Mouse (Mus musculus) frontal cortex, postnatal 14 days (tissue): ENCODE measurements around the gene Lgals7.
"Not testable (repeated sequence)": the region's sequence is repeated elsewhere in the genome, so short reads cannot be mapped to it uniquely, and the experiment has no call there.

ENCODE experiments used
- DNase-seq, 2 experiments: peaks; one replicate each; pipeline ENCODE4 v3.0.0; 2022; ENCODE audit warnings: low spot score in 2 of 2

Lgals7 gene

DNA sequence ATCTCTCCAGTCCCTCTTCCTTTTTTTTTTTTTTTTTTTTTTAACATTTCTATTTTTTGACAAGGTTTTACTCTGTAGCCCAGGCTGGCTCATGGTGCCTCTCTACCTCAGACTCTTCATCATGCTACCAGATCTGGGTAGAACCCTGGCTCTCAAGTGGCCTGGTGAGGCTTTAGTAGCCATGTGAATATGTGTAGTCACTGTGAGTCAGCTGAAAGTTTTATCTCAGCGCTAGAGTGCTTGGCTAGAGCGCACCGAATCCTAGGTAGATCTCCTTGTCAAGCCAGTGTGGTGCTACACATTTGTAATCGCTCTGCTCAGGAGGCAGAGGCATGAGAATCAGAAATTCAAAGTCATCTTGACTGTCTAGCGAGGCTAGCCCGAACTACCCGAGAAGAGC, 13.5 kb downstream of the Lgals7 start:
- DNase-seq, result no peak

DNA sequence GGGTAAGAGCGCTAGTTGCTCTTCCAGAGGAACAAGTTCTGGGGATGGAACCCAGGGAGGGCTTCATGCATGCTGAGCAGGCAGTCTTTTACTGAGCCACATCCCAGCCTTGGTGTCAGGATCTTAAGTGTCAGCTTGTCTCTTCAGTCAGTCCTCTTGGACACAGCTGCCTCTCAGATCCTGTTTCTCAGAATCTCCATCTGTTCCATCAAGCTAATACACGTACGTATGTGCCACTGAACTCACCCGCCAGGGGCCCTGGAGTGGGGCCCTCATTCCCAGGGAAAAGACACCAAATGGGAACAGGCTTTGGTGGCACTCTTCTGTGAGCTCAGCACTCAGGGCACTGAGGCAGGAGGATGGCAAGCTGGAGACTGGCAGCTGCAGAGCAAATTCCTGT, 14.2 kb downstream of the Lgals7 start:
- DNase-seq, result no peak

DNA sequence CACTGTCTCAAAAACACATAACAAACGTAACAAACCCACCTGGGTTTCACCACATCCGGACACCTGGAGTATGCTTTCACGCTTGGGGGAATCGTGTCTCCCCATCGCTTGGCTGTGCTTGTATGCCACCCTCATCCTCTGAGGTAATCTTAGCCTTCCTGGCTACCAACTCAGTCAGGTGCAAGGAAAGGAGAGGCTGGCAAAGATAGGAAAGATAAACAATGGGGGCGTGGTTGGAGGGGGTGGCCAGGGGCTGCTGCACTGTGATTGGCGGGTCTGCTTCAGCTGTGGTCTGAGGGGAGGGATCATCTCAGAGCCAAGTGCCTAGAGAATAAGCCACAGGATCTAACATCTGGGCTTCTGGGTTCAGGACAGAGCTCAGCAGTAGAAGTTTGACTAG, 16.0 kb downstream of the Lgals7 start:
- no peak for DNase-seq

DNA sequence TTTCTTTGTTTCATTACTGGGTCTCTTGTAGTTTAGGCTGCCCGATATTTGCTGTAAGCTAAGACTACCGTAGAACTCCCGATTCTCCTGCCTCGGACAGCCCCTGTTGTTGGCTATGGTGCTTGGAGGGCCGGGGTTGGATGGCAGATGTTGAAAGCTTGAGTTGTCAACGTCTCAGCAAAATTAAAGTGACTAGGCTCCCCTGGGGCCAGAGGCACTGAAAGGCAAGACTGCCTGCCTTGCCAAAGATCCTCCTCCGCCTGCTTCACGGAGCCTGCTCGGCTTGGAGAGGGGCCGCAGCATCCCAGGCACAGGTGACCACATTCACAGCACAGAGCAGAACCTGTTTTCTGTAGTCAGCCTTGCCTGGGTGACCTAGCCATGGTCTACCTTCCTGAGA, 16.9 kb downstream of the Lgals7 start:
- DNase-seq, result no peak

DNA sequence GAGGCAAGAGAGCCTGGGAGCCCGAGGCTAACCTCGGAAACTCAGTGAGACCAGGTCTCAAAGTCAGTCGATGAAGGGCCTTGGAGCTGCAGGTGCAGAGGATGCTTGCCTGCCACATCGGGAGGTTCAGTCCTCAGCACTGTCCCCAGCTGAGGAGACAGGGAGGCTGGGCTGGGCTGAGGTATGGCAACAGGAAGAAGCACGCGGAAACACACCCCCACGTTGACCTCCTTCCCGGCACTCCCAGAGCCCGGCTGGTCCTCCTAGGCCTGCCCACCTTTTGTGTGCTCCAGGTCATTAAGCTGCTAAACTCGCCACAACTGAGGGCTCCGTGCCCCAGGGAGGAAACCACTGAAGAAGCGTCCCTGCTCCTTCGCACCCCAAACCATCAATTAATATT, 17.5 kb downstream of the Lgals7 start, which contains the start of gene Capn12:
TSS of gene Capn12 (plus strand) at position 224 of the 400 bp plus-strand sequence.
- no peak for DNase-seq

DNA sequence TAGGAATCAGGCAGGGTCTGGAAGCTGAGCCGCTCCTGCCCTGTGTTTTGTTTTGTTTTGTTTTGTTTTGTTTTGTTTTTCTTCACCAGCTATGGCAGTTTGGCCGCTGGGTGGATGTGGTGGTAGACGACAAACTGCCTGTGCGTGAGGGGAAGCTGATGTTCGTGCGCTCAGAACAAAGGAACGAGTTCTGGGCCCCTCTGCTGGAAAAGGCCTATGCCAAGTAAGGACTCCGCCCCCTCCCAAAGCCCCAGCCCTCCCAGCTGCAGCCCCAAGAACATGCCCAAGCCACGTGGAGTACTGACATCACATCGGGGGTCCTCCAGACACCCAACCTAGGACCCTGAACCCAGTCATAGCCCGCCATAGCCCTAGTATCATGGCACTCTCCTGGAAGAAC, 19.4 kb downstream of the Lgals7 start:
- DNase-seq, result no peak

DNA sequence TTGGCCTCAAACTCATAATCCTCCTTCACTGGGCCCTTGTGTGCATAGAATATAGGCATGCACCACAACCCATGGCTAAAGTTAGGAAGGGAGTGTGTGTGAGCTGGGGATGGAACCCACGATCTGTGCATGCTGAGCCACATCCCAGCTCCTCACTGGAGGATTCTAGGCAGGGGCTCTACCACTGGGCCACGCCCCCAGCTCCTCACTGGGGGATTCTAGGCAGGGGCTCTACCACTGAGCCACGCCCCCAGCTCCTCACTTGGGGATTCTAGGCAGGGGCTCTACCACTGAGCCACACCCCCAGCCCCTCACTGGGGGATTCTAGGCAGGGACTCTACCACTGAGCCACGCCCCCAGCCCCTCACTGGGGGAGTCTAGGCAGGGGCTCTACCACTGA, 20.1 kb downstream of the Lgals7 start:
- DNase-seq, result not testable (repeated sequence)

DNA sequence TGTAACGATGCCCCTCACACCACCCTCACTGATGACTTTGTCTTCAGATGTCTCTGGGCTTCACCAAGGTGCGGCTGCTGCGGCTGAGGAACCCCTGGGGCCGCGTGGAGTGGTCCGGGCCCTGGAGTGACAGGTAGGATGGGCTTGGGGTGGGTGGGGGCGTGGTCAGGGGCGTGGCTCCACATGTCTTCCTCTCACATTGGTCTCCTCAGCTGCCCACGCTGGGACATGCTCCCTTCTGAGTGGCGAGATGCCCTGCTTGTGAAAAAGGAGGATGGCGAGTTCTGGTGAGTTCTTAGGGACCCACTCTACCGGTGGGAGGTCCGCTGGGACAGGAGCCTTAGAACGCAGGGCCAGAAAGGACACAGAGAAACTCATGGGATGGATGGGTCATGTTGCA, 22.8 kb downstream of the Lgals7 start:
- DNase-seq, result no peak

DNA sequence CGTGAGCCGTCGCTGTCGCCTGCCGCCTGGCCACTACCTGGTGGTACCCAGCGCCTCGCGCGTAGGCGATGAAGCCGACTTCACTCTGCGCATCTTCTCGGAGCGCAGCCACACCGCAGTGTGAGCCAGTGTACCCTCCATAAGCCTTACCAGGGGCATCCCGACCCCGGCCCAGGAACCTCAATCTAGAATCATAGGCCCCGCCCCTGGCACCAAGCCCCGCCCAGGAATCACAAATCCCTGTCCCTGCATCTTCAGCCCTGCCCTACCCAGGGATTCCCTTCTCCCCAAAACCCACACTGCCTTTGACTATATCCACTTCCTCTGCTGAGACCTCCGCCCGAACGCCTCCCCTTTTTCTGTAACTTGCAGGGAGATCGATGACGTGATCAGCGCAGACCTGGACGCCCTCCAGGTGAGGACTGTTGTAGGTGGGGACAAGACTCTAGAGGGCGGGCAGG, 25.1 kb downstream of the Lgals7 start:
- DNase-seq, result no peak

DNA sequence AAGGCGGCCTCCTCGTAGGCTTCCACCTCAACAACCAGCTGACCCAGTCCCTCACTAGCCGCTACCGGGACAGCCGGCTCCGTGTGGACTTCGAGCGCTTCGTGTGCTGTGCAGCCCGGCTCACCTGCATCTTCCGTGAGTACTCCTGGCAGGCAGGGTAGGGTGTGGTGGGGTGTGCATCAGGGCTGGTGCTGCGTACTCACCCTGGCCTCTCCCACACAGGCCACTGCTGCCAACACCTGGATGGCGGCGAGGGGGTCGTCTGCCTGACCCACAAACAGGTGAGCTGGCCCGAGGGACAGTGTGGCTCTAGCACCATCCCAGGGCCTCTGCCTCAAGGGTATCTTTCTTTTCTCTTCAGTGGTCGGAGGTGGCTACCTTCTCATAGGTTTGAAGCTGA, 28.9 kb downstream of the Lgals7 start:
- DNase-seq, result no peak

DNA sequence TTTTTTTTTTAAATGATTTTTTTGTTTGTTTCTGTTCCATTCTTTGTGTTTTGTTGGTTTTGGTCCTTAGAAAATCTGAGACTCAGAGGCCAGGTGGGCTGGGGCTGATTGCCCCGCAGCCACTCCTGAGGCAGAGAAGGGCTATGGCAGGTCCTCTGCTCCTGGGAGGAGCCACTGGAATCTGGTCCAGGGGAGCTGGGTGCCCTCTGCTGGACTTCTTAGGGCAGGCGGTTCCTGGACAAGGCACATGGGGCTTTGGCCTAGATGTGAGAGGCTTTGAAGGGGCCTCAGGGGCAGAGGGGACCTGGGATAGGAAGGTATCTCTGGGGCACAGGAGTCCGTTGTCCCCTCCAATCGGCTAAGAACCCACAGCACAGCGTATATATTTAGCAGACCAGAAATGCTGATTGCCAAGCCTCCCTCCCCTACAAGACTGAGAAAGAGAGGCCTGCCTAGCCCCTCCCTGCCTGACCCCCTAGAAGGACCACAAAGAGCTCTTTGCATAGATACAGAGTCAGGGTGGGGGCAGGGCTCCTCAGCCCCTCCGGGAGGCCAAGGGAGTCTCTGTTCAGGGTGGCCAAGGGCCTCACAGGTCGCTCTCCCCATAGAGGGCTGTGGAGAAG, 30.1 kb downstream of the Lgals7 start:
- DNase-seq, result no peak

DNA sequence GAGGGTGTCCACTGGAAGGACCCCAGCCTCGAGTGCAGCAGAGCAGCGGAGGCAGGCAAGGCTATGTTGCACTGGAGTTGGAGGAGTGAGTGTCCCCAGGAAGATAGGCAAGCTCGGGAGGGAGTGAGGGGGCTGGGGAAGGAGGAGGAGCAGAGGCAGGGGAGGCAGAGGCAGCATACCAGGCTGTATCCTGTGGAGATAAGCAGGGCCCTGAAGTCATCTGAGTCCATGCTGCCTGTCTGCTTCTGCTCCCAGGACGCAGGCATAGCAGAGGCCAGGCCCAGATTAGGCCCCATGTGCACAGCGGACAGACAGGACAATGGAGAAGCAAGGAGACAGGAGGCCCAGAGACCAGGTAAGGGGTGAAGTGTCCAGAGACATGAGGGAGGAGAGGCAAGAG, 31.3 kb downstream of the Lgals7 start:
- DNase-seq, result no peak

DNA sequence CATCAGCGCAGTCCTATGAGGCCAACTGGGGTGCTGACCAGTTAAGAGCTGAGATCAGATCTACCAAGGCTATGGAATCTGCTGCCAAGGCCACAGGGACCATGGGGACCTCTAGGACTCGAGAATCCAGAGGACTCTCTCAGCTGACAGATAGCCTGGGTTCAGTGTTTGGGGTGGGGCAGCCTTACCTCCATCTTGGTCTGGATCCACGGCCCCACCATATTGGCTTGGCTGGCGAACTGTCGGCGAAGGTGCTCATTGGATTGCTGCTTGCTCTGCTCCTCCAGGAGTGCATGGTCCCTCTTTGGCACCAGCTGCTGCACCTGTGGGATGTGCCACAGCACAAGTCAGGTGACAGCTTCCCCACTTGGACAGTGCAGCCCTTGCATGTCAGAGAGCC, 34.0 kb downstream of the Lgals7 start:
- no peak for DNase-seq

DNA sequence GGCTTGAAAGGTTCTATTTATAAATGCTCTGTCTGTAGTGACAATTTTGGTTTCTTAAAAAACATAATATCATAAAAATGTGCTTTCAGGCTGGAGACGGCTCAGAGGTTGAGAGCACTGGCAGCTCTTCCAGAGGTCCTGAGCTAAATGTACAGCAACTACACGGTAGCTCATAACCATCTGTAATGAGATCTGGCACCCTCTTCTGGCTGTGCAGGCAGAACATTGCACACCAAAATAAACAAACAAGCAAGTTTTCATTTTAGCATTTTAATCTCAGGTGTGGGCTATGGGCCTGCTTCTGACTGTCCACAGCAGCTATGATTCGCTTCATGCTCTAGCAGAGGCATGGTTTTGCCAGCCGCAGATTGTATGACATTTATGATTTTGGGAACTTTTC, 36.3 kb downstream of the Lgals7 start:
- no peak for DNase-seq

DNA sequence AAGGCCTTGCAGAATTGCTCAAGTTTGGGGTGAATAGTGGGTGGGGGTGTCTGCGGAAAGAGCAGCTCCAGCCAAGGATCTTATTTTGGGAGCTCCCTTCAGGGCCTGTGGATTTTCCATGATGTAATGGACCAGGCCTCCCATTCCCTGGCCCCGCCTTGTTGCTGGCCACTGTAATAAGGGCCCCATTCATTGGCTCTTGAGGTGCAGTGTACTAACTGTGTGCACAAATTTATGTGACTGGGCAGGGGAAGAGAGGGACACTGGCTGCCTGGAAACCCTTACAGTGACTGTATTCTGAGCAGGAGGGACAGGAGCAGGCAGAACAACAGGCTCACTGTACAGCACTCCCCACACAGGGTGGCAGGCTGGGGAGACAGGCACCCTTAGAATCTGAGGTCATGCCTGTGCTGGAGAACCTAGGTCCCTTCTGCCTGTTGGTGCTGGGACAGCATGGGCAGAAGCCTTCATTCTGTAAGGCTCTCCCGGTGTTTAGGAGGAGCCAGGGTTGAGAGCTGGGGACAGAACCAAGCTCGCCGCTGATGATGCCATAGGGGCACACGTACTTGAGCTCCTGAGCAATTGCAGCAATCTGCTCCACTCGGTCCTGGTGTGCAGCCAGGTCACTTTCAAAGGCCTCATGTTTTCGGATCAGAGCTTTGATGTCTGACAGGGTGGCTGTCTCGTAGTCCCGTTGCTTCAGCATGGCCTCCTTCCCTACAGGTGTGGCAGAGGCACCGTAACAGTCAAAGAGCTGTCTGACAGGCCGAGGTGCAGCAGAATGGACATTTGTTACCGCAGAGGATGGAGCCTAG, 37.9 kb downstream of the Lgals7 start:
- DNase-seq, result no peak

DNA sequence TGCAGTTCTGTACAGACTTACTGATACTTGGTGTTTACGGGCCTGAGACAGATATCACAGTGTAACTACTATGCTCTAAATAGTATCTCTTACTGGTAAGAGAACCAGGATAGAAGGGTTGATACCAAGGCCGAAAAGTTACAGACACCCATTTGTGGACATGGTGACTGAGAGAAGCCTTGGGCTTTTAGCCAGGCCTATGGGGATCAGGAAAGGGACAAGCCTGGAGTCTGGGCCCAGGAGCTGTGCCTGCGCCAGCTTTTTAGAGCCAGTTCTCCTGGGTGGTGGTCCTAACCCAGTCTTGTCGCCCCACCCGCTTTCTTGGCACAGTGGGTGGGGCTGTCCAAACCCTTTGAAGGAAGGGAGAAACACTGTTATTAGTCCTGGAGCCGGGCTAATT, 38.5 kb downstream of the Lgals7 start:
- no peak for DNase-seq

DNA sequence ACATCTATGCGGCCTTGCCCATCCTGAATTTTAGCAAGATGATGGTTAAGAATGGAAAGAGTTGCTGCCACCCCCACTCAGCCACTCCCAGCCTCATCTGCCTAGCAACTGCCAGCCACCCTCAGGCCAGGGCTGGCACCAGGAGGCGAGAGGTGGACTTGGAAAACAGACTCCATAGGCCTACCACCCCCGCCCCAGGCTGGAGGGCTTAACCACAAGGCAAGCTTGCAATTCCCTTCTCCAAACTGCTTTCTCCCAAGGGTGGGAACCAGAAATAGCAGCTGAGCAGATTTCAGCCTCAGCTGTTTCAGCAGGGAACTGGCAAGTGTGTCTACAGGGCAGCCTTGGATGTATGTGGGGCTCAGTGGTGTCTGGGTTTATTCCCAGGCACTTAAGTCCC, 39.2 kb downstream of the Lgals7 start:
- DNase-seq, result peak; percentile 56 to 57

DNA sequence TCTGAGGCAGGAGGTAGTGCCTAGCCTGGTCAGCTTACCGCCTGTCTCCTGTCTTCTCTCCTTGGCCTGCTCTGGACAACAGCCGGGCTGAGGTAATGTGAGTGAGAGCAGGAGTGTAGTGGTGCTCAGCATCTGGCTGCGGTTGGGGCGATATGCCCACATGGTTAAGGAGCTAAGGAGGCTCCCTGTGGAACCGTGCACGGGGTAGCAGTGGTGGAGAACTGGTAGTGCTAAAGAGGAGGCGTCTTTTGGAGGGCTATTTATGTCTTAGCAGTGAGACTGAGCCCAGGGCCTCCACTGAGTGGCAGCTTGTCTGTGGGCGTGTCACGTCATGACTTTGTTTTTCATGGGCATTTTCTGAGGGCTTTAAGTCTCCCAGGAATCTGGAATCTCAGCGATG, 40.1 kb downstream of the Lgals7 start:
- DNase-seq, result peak; percentile 68 to 69

DNA sequence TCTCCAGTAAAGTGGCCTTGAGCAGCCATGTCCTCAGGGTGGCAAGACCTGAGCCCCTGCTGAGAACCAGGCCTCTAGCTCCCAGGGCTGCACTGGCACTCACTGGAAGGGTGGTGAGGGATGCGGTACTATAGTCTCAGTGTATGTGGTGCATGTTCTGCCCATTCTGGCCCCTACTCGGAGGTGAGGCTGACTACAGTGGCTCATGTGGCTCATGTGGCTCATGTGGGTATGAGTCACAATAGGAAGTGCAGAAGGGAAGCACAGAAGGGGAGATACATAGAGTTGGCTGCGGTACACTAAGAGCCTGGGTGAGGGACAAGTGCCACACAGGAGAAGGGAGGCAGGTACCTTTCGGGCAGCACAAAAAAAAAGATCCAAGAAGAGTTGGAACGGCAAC, 43.5 kb downstream of the Lgals7 start:
- no peak for DNase-seq

DNA sequence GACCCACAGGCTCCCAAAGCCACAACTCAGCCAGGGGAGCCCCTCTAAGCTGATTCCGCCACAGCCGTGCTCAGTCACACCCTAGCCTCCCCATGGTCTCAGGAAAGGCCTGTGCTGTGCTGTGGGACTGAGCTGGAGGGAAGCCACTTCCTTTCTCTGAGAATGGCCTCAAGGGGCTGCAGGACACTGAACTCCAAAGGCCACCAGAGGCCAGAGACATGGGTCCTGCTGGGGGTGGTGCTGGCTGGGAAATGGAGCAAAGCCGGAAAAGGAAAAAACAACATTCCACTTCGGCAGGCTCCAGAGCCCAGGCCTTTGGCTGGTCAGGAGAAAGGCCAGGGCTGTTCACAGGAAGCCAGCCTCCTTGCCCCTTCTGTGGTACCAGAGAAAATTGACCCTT, 48.0 kb downstream of the Lgals7 start:
- DNase-seq, result no peak

DNA sequence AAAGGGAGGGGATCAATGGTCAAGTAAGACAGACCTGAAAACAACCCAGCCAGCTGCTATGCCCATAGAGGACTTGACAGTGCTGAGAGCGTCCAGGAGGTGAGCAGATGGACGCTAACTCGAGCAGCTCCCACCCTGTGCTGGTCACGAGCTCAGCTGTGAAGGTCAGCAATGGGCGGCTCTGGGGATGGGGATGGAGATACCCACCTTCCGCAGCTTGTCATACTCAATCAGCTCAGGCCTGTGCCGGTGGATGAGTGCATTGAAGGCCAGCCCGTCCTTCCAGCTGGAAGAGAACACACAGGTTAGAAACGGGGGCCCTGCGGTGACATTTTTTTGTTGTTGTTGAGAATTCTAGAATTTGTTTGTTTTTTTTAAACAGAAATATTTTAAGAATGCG, 49.5 kb downstream of the Lgals7 start:
- no peak for DNase-seq
